Mouse (Mus musculus): ENCODE data around the gene Zbtb45.
A peak's percentile ranks its signal among the peaks of the same experiment; 100 is the strongest.

The Zbtb45 gene

DNA sequence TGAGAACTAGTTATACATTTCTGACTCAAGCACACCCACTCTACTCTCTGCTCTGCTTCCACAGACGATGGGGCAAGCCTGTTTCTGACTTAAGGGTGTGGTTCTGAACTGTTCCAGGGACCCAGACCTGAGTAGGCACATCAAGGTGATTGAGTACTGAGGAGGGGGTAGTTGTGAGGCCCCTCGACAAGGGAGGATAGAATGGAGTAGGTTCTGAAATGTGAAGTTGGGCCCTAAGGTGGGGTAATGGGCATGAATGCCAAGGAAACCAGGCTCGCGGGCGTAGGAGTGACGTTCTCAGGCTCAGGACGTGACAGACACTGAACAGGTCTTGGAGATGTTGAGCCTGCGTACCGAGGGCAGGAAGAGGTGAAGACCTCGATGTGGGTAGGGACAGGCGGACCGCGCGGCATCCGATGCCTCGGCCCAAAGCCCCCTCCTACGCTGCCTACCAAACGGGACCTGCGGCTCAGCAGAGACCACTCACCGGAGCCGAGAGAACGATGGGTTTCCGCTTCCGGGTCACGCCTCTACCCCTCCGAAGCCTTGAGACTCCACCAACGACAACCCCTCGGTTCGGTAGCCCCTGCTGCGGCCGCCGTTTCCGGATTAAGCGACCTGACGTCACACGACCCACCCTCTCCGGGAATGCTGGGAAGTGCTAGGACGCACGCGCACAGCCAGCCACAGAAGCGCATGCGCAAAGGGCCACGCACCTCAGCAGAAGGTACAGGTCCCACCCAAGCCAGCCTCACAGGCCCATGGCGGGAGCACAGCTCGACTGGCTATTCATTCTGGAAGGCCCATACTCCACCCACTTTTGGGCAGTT is 24.5 kb upstream of the Zbtb45 start, which contains the start of gene Chmp2a:
TSS of gene Chmp2a (minus strand) at position 660 of the 830 bp plus-strand sequence.
- DNase-seq (ENCODE audit: inconsistent ontology term), result peak; percentile 96

DNA sequence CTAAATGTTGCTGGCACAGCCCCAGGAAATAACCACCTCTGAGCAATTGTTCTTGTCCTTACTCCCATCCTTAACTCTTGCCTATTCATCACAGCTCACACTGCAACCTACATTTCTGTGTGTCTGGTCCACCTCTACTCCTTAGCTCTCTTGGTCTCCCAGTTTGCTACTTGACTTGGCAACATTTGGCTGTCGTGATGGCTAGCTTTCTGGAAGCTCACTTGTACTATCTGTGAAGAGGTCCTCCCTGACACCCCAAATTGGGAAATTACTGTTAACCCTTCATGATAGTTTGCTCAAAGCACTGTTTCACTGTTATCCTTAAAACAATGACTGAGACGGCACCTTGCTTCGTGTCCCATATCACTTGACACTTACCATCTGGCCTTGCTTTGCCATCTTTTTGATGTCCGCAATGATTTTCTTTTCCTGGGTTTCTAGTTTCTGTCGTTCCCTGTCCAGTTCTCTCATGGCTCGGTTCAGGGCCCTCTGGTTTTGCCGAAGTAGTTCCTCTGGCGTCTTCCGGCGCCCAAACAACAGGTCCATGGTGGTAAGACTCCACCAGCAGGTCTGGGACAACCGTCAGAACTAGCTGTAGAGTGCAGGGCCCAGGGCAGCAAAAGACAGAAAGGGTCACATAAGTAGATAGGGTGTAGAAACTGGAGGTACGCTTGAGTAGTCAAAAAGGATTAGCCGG is 23.8 kb upstream of the Zbtb45 start:
- peak; percentile 21 for DNase-seq (ENCODE audit: inconsistent ontology term)

DNA sequence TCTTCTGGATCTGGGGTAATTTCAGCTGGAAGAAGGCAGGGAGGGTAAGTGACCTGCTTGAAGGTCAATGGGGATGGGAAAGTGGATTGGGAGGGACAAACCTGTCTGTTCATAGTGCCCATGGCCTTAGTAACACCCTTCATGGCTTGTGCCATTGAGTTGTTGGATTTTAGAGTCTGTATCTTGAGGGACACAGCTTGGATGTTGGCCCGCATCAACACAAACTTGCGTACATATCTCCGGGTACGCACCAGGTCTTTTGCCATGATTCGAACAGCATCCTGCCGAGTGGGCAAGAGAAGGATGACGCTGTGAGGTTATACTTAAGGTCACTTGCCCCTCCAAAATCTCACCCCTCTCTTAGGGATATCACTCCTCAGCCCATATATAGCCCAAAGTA is 22.7 kb upstream of the Zbtb45 start:
- no peak for DNase-seq (ENCODE audit: inconsistent ontology term)

DNA sequence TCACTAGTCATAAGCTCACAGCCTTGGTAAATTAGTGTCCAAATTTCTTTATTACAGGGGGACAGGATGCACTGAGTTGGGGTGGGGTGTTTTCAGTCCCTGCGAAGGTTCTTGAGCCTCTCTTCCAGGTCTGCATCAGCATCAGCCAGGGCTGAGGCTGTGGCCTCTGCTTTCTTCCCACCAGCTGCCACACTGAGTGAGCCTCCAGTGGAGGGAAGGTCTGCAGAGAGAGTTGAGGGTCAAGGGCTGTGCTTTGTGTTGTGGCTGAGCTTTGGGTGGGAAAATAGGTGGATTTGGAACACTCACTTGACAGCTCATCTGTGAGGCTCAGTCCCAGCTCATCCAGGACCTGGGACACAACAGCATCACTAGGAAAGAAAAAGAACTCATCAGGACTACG is 22.1 kb upstream of the Zbtb45 start:
- no peak for DNase-seq (ENCODE audit: inconsistent ontology term)

DNA sequence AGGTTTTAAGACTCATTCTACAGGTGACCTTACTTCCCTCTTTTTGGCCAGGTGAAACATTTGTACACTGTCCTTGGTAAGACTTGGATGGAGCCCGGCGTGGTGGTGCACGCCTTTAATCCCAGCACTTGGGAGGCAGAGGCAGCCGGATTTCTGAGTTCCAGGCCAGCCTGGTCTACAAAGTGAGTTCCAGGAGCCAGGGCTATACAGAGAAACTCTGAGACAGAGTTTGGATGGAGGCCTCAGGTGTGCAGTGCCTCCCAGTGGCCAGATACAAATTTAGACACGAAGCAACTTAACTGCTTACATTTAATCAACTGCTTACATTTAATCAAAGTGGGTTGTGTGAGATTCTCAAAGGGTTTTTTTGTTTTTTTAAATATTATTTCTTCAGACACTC is 21.2 kb upstream of the Zbtb45 start:
- DNase-seq (ENCODE audit: inconsistent ontology term), result no peak

DNA sequence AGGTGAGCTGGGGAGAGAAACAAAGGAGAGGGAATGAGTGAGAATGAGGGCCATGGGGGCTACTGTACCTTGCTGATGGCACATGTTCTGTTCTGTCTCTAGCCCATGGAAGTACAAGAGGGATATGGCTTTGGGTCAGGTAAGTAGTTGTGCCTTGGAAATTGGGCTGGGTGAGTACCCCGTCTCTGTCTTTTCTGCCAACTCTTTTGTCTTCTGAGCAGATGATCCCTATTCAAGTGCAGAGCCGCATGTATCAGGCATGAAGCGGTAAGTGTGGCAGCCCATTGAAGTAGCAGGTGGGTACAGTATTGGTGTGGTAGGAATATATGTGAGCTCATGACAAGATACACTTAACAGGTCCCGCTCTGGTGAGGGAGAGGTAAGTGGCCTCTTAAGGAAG is 19.2 kb upstream of the Zbtb45 start:
- no peak for DNase-seq (ENCODE audit: inconsistent ontology term)

DNA sequence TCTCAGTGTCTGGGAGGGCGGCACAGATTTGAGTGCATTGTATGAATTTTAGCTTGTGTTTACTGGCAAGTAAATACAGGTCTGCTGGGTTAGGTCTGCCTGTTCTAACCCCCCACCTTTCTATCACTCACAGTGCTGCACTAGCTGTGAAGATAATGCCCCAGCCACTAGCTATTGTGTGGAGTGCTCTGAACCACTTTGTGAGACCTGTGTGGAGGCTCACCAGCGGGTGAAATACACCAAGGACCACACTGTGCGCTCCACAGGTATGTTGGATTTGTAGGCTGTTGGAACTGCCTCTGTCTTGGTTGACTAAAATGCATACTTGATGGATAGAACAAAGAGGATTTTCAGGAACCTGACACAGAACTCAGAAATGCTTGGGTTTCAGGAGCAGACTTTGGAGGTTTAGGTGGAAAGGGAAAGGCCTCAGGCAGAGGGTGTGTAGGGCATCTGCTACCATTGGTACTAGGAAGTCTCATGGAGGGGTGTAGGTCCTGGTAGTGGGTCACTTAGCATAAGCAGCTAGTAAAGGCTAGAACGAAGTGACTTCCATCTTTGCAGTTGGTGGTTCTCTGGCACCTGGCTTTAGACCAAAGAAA is 15.8 kb upstream of the Zbtb45 start:
- no peak for DNase-seq (ENCODE audit: inconsistent ontology term)

DNA sequence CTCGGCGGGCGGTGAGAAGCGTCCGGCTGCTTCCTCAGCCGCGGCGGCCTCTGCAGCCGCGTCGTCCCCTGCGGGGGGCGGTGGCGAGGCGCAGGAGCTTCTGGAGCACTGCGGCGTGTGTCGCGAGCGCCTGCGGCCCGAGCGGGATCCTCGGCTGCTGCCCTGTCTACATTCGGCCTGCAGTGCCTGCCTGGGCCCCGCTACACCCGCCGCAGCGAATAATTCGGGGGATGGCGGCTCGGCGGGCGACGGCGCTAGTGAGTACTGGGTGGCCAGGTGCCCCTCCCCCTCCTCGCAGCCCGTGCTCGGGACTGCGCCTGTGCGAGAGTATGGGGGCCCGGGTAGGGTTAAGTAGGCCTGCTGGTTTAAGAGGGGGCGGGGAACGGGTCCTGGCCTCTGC is 15.0 kb upstream of the Zbtb45 start:
- peak; percentile 82 for DNase-seq (ENCODE audit: inconsistent ontology term)

DNA sequence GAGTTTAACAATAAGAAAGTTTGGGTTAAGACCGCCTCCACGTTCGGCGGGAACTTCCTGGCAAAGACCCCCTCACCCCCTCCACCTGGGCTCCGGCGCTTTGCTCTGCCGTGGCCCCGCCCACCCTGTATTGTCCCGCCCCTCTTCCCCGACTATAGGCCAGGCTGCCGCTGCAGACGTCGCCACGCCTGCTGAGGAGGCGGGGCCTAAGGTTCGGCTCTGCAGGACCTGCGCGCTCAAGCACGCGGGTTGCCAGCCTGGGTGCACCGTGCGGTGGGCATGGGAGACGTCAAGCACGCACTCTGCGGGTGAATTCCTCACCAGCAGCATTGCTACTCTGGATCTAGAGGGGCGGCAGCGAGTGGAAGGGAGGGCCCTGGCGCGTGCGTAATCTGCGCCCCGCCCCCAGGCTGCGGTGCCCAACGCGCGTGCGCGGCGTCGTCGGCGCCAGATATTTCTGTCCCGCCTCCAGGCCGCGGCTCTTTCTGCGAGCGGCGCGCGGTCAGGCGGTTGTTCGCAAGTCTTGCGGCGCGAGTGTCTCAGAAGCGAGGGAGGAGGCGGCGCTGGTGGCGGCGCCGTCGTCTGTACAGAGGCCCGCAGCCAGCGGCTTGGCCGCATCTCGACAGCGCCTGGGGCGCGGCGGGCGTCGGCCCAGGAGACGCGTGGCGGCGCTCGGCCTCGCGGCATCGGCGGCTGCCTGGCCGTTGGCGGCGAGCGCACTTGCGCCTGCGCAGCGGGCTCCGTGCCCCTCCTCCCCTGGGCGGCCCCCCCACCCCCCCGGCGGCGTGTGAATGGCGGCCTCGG is 14.3 kb upstream of the Zbtb45 start:
- DNase-seq (ENCODE audit: inconsistent ontology term), result peak; percentile 96

DNA sequence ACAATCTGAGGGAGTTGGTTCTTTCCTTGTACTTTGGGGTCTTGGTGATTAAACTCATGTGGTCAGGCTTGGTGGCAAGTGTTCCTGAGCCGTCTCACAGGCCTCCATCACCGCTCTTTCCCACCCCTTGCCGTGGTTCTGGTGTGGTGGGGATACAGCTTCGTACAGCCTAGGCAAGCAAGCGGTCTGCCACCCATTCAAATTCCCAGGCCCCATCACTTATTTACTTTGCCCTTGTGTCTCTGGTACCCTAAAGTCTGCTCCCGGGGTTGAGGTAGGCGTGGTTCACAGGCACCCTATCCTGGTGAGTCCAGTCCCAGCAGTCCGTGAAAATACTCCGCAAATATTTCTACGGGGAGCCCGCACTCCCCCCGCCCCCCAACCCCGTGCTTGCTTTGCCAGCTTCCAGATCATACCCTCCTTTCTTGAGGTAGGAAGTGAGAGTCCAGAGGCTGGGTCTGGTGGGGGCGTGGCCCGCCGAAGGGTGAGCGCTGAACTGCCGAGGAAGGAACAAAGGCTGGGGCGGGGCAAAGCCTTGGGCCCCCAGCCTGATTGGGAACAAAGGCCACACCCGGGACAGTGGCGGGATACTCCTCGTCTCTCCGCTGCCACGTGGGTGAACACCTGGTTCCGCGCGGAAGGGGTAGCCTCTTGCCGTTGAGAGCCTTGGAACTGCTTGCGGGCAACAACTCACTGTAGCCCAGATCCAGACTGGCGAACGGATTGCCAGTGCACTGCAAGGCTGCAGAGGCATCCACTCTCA is 13.1 kb upstream of the Zbtb45 start:
- DNase-seq (ENCODE audit: inconsistent ontology term), result peak; percentile 85

DNA sequence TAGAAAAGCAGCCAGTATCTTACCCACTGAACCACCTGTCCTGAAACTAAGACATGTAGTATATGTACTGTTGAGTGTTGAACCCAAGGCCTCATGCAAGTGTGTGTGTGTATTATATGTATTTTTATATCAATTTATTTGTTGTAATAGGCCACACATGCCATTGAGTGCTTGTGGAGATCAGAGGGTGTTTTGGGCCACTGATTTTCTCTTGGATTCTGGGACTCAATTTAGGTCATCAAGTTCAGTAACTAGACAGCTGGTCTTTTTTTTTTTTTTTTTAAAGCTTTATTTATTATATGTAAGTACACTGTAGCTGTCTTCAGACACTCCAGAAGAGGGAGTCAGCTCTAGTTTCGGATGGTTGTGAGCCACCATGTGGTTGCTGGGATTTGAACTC is 5.4 kb upstream of the Zbtb45 start:
- DNase-seq (ENCODE audit: inconsistent ontology term), result no peak

DNA sequence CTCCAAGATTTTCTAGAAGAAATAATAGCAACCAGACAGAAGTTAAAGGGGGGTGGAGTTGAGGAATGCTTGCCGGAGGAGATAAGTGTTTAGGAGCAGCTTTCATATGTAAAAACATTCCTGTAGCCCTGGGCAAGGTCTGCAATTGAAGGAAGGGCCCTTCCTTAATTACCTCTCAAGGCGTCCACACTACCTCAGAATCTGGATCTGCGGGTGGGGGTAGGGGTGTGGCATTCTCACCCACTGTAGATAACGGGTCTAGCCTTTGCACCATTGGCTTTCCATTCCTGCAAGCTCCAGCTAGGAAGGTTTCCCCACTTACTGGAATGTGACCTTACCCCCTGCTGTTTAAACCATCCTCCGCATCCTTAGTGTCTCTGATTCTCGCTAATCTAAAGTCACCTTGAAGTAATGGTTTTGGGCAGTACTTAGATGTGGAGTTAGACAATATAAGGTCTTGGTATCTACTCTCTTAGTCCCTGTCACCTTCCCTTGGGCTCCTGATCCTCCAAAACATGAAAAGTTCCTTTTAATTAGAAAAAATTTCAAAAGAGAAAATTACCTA is 4.5 kb upstream of the Zbtb45 start:
- no peak for DNase-seq (ENCODE audit: inconsistent ontology term)

DNA sequence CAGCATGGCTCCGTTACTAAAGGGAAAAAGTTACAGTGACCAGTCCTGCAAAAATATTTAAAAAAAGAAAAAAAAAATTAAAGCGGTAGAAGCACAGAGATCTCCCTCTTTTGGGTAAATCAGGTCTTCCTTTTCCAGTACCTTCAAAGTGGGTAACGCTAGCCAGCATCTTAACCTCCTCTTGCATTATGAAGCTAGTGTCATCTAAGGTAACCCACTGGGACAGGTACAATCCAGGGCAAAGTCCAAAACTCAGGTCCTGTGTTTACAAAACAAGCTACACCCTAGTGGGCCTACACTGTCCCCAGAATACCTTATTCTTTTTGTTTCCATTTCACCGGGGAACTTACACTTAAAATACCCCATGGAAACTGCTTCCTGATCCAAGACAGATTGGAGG is 3.8 kb upstream of the Zbtb45 start:
- DNase-seq (ENCODE audit: inconsistent ontology term), result no peak

DNA sequence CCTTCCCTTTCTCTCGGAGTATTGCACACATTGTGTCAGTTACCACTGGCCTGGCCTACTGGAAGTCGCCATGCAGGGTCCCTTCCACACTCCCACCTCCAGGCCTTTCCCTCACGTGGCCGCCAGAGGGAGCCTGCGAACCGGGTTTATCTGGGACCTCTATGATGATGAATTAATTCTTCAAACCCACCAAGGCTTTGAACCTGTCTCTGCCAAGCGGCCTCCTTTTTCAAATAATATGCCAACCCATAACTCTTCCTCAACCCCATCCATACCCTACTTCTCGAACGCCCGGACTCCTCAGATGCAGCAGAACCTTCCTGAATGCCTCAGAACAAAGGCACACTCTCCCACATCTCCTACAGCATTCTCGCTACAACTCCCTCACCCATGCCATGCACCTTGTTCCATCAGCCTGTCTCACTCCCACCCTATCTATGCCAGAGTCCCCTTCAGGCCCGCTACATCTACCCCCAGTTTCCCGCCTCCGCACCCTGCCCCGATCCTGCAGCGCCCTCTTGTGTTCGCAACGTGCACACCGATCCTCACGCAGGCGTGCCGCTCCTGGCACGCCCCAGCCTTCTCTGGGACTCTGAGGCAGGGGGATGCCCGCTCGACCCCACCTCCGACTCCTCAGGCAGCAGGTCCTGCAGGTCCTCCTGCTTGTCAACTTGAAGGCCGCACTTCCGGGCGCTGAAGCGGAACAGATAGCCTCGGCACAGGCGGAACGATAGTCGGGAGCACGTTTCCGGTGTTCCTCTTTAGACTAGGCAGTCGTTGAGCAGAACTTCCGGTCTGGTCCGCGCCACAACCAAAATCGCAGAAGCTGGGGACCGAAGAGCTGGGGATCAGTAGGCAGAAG is 460 bp downstream of the Zbtb45 start:
- peak; percentile 92 for DNase-seq (ENCODE audit: inconsistent ontology term)

DNA sequence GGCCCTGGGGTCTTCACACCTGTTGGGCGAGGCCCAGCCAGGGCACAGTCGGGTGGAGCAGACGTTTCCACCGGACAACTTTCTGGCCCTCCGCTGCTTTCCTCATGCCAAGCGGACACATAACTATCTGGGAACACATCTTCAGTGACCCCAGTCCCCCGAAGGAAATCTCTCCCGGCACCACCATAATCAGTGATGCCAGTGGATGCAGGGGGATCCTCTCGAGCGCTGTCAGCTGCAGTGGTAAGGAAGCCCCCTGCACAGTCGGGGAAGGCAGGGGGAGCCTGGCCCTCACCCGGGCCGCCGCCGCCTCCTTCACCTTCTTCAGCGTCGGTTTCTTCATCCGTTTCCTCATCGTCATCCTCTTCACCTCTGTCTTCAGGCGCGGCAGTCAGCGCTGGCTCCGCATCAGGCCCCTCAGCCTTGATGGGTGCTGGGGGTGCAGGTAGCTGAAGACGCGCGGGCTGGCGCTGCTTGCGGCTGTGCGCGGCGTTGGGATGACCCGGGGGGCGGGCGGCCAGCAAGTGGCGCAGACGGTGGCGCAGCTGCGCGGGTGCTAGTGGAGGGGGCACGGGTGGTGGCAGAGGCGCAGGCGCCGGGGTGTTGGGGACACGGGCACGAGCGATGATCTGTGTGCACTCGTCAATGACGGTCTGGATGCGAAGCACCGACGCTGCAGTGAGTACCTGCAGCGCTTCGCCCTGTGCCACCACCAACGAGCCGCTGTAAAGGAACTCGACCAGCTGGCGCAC is 2.3 kb downstream of the Zbtb45 start:
- DNase-seq (ENCODE audit: inconsistent ontology term), result no peak

DNA sequence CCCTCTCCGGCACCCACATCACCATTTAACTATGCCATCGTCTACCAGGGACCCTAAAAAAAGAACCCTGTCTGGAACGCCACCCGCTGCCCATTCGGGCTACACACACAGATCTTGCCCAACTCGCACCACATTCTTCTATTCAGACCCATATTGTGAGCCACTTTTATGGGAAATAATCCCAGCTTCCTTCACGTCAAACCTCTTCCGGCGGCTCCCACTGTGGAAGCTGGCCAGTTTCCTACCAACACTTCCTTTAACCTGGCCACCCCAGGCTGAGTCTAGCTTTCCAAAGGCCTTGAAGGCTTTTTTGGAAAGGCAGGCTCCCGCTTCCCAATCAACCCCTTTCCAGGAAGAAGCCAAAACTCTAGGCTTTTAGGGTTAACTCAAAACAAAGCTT is 3.3 kb downstream of the Zbtb45 start:
- DNase-seq (ENCODE audit: inconsistent ontology term), result no peak

DNA sequence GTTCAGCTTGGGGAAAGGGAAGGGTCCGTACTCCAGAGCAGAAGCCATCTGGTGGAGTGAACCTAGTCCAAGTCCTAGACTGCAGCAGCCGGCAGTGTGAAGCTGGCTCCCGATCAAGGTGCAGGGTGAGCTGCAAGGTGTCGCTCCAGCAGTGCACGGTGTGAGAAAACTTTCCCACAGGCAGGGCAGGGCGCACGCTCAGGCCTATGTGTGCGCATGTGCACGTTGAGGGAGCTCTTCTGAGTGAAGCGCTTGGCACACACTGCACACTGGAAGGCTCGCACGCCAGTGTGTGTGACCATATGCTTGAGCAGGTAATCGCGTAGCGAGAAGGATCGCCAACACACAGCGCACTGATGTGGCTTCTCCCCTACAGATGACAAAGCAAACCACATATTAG is 3.8 kb downstream of the Zbtb45 start:
- DNase-seq (ENCODE audit: inconsistent ontology term), result no peak

DNA sequence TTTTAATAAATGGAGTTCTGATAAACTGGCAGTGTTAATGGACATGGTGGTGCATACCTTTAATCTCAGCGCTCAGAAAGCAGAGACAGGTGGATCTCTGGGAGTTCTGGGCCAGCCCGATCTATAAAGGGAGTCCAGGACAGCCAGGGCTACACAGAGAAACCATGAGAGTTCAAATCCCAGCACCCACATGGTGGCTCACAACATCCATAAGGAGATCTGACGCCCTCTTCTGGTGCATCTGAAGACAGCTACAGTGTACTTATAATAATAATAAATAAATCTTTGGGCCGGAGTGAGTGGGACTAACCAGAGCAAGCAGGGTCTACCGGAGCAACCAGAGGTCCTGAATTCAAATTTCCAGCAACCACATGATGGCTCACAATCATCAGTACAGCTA is 6.5 kb downstream of the Zbtb45 start:
- DNase-seq (ENCODE audit: inconsistent ontology term), result no peak

DNA sequence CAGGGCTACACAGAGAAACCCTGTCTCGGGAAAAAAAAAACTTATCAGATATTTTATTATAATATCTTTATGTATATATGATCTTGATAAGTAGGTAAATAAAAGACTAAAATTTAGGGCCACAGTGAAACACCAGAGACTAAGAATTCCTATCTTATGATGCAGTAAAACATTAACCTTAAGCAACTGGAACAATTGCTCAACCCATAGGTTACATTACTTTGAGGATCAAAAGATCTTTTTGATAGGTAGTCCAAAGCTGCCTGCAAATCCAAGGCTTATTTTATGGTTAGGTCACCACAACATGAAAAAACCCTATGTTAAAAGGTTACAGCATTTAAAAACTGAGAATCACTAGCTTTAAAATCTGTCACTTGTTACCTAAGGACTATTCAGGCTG is 8.2 kb downstream of the Zbtb45 start:
- DNase-seq (ENCODE audit: inconsistent ontology term), result no peak
